ENCODE assay signal across 17 mouse cellular contexts in genomic region chr1:152077171-152077715, GRCm38 (mm10). TPM values are rescaled to one million over a fixed set of nuclear protein-coding genes. Genes with fewer than 3 reads are reported as not detected.
A peak's percentile ranks its signal among the peaks of the same experiment; 100 is the strongest.
DNase-seq lines count a peak whose midpoint lies in the region; ATAC-seq lines count a peak whose summit lies in the region.
"Had no signal": no experiment of that assay in that cellular context is flagged by ENCODE, and none has a peak within 500 bp of the region (broad histone marks: within the 10 kb centered on the region; RNA-seq: fewer than 3 reads in every experiment).

No protein-coding gene starts in this region.

- H3K27me3 ChIP-seq in hindbrain, embryonic 12.5 days: no peaks in the 10 kb centered on the region
- no peaks in the 10 kb centered on the region for H3K27me3 ChIP-seq in midbrain, embryonic 13.5 days
- H3K27me3 ChIP-seq: heart, embryonic 13.5 days; limb, embryonic 12.5 days; liver, embryonic 15.5 days had no signal

- H3K4me3 ChIP-seq in hindbrain, embryonic 12.5 days: no peak overlapping the region
- H3K4me3 ChIP-seq in midbrain, embryonic 13.5 days (replicated peaks): no peak overlapping the region
- H3K4me3 ChIP-seq: heart, embryonic 13.5 days; limb, embryonic 12.5 days; liver, embryonic 15.5 days had no signal

- peak; percentile 68 for DNase-seq in heart, adult 11 months
- no peak for DNase-seq in heart, postnatal 4 days
- DNase-seq in retina, postnatal 1 day: peak; percentile 68
- DNase-seq in MN1 (ENCODE audit: low spot score) (no peak), liver (no peak)
- DNase-seq: adrenal gland, adult 8-10 months; cerebellum, adult 2 months; gastrocnemius, postnatal 36 days; kidney, adult 8-10 months; layer of hippocampus, postnatal 36 days; lung, postnatal 10 days; right cerebral cortex, postnatal 25 days had no signal

- H3K9ac ChIP-seq in hindbrain, embryonic 12.5 days: no peak overlapping the region
- no peak overlapping the region for H3K9ac ChIP-seq in midbrain, embryonic 13.5 days (replicated peaks)
- H3K9ac ChIP-seq: heart, embryonic 13.5 days; limb, embryonic 12.5 days; liver, embryonic 15.5 days had no signal

- 0 out of 2 replicates have a peak, but pooled peaks have one; percentile 38 for ATAC-seq in hindbrain, embryonic 12.5 days (ENCODE audit: low FRiP score)
- ATAC-seq in midbrain, embryonic 13.5 days: no peak

- H3K27ac ChIP-seq in hindbrain, embryonic 12.5 days: peak overlapping the region; percentile 82
- H3K27ac ChIP-seq in midbrain, embryonic 13.5 days: peak overlapping the region; percentile 70
- H3K27ac ChIP-seq: heart, embryonic 13.5 days; limb, embryonic 12.5 days; liver, embryonic 15.5 days had no signal

- WGBS in hindbrain, embryonic 12.5 days: 42% methylated on average over 11 of the region's 11 CpGs
- WGBS in midbrain, embryonic 13.5 days: 40% methylated on average over 11 of the region's 11 CpGs

- H3K36me3 ChIP-seq in hindbrain, embryonic 12.5 days: no peaks in the 10 kb centered on the region
- H3K36me3 ChIP-seq in midbrain, embryonic 13.5 days: no peaks in the 10 kb centered on the region
- H3K36me3 ChIP-seq: heart, embryonic 13.5 days; limb, embryonic 12.5 days; liver, embryonic 15.5 days had no signal

- H3K4me1 ChIP-seq in hindbrain, embryonic 12.5 days: peaks cover 36% of the 10 kb centered on the region
- H3K4me1 ChIP-seq in midbrain, embryonic 13.5 days (replicated peaks): peaks cover 46% of the 10 kb centered on the region
- H3K4me1 ChIP-seq: limb, embryonic 12.5 days; liver, embryonic 15.5 days had no signal

- peak overlapping the region; percentile 32; the same call in 1 of the 2 replicates for H3K4me2 ChIP-seq in hindbrain, embryonic 12.5 days (replicated peaks)
- no peak overlapping the region for H3K4me2 ChIP-seq in midbrain, embryonic 13.5 days (replicated peaks)
- H3K4me2 ChIP-seq: heart, embryonic 13.5 days; limb, embryonic 12.5 days; liver, embryonic 15.5 days had no signal

- no peaks in the 10 kb centered on the region for H3K9me3 ChIP-seq in hindbrain, embryonic 12.5 days (replicated peaks)
- no peaks in the 10 kb centered on the region for H3K9me3 ChIP-seq in midbrain, embryonic 13.5 days
- H3K9me3 ChIP-seq: heart, embryonic 13.5 days; limb, embryonic 12.5 days; liver, embryonic 15.5 days had no signal

RNA-seq across cellular contexts. Expression of gene 1700025G04Rik, which starts 12.7 kb away (rescaled TPM):
- total RNA-seq in heart, postnatal 4 days (2021): 10 to 100 TPM; 62.8 to 67.7 TPM
- 51.0 and 58.8 TPM in 2 replicates for polyA plus RNA-seq in hindbrain, embryonic 12.5 days (2016; fragmentation: Nextera tagmentation; extraction: Ambion mirVana)
- polyA plus RNA-seq in midbrain, embryonic 13.5 days (2015; fragmentation: Nextera tagmentation; extraction: Ambion mirVana): 37.6 and 41.1 TPM in 2 replicates

Comparison
In these comparisons a context has a peak if more than half of its experiments do, and no peak if none do; other contexts are left out.
1. DNase-seq: peak in heart, adult 11 months (single experiment) and retina, postnatal 1 day (single experiment); none in heart, postnatal 4 days (single experiment), MN1 (single experiment) and liver (single experiment).